Mouse (Mus musculus) embryonic fibroblast, embryonic 13.5 days (primary cell): ENCODE results near the gene Nsg1.

Experiments
- CTCF ChIP-seq: IDR thresholded peaks from 2 replicates; pipeline ENCODE4 v1.5.1; 2011; ENCODE audit warnings: mild to moderate bottlenecking, control low read depth, low read length, moderate library complexity, borderline replicate concordance; ENCODE audit not compliant: insufficient read depth
- POLR2A ChIP-seq: IDR thresholded peaks from 2 replicates; pipeline ENCODE4 v1.6.1; 2011; ENCODE audit warnings: low read depth, mild to moderate bottlenecking, control low read depth, low read length, moderate library complexity

GRCm38 (mm10) chr5:38159634-38160413 lies at the start of gene Nsg1:
- TF ChIP-seq CTCF (no peak), POLR2A (no peak)
